Mouse (Mus musculus) midbrain, embryonic 15.5 days (tissue): ENCODE measurements around the gene Slc16a11. TPM values are rescaled to one million over a fixed set of nuclear protein-coding genes. Genes with fewer than 3 reads are reported as not detected.

Experiments
- ATAC-seq: fragments of 200-750 bp; cut with Nextera tagmentation; replicated peaks from 2 replicates; pipeline ENCODE4 v1.8.0; 2017; ENCODE audit warnings: moderate TSS enrichment
- H3K27ac ChIP-seq: fragments of 300-500 bp; sonication (generic); 2 replicates; pipeline ENCODE4 v1.5.1; 2015; ENCODE audit warnings: mild to moderate bottlenecking, inconsistent platforms
- H3K27me3 ChIP-seq: fragments of 300-500 bp; sonication (generic); replicated peaks from 2 replicates; pipeline ENCODE4 v1.6.1; 2015; ENCODE audit warnings: inconsistent platforms
- H3K36me3 ChIP-seq: fragments of 300-500 bp; sonication (generic); replicated peaks from 2 replicates; pipeline ENCODE4 v1.6.1; 2015; ENCODE audit warnings: inconsistent platforms
- H3K4me1 ChIP-seq: fragments of 300-500 bp; sonication (generic); 2 replicates; pipeline ENCODE4 v1.6.1; 2015; ENCODE audit warnings: inconsistent platforms
- H3K4me2 ChIP-seq: fragments of 300-500 bp; sonication (generic); 2 replicates; pipeline ENCODE4 v1.6.1; 2015; ENCODE audit warnings: inconsistent platforms, mild to moderate bottlenecking, moderate library complexity
- H3K4me3 ChIP-seq: fragments of 300-500 bp; sonication (generic); 2 replicates; pipeline ENCODE4 v1.5.1; 2015; ENCODE audit warnings: mild to moderate bottlenecking, inconsistent platforms
- H3K9ac ChIP-seq: fragments of 300-500 bp; sonication (generic); 2 replicates; pipeline ENCODE4 v1.6.1; 2015; ENCODE audit warnings: mild to moderate bottlenecking, inconsistent platforms
- H3K9me3 ChIP-seq: fragments of 300-500 bp; sonication (generic); 2 replicates; pipeline ENCODE4 v1.6.1; 2016; ENCODE audit warnings: inconsistent platforms
- WGBS: fragments of 180-500 bp; shearing (Covaris S2); methylation state at CpG from one replicate; pipeline ENCODE4 v1.1.7; 2015; ENCODE audit warnings: mixed read lengths; 5-methylcytosine and 5-hydroxymethylcytosine counted together
- polyA plus RNA-seq: library from polyadenylated mRNA; unstranded; fragments of >200 nt; fragmentation: Nextera tagmentation; extraction: Ambion mirVana; gene quantifications from 2 replicates; pipeline ENCODE4 v1.2.1, GENCODE M21; 2015

The Slc16a11 gene
- polyA plus RNA-seq, 1 experiment from 2014 or later: 6.4 TPM

DNA sequence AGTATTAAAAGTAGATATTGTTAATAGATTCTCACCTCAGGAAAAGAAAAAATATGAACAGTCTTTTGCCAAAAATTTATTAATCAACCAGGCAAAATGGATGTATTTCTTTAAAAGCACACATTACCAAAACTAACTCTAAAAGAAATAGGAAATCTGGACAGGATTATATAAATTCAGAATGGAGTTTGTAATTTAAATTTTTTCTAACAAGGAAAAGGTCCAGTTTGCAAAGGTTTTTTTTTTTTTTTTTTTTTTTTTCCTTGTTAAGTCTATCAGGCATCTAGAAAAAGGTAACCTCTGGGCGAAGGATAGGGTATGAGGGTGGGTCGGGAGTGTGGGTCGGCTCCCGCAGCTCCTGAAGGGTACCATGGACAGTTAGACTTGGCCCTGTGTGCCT is 32.1 kb upstream of the Slc16a11 start:
- no peaks in the 10 kb centered on the region for H3K27me3 ChIP-seq

GRCm38 (mm10) chr11:70185120-70185519 is 27.4 kb upstream of the Slc16a11 start:
- Histone ChIP-seq H3K4me1 (no peaks in the 10 kb centered on the region), H3K9ac (no peak overlapping the region), H3K27me3 (no peaks in the 10 kb centered on the region), H3K36me3 (no peaks in the 10 kb centered on the region), H3K4me3 (no peak overlapping the region), H3K4me2 (no peak overlapping the region), H3K27ac (no peak overlapping the region), H3K9me3 (no peaks in the 10 kb centered on the region)
- no peak for ATAC-seq
- WGBS: 87% methylated on average over 7 of the region's 7 CpGs

More for the DNA sequence above, 32.1 kb upstream of the Slc16a11 start:
- no peaks in the 10 kb centered on the region for H3K36me3 ChIP-seq
- no peak for ATAC-seq
- WGBS: 92% methylated on average over 4 of the region's 4 CpGs
- no peaks in the 10 kb centered on the region for H3K9me3 ChIP-seq
- no peak overlapping the region for H3K9ac ChIP-seq
- H3K27ac ChIP-seq: no peak overlapping the region
- no peak overlapping the region for H3K4me2 ChIP-seq
- H3K4me1 ChIP-seq: no peaks in the 10 kb centered on the region
- no peak overlapping the region for H3K4me3 ChIP-seq

- no peak for ATAC-seq
- Histone ChIP-seq H3K4me1 (no peaks in the 10 kb centered on the region), H3K27me3 (no peaks in the 10 kb centered on the region), H3K4me2 (no peak overlapping the region), H3K36me3 (no peaks in the 10 kb centered on the region), H3K4me3 (no peak overlapping the region), H3K27ac (no peak overlapping the region), H3K9ac (no peak overlapping the region), H3K9me3 (no peaks in the 10 kb centered on the region)
- WGBS: 88% methylated on average over 28 of the region's 28 CpGs
Observed at GRCm38 (mm10) chr11:70189319-70190134, 23.0 kb upstream of the Slc16a11 start.

- Histone ChIP-seq H3K27ac (no peak overlapping the region), H3K36me3 (no peaks in the 10 kb centered on the region), H3K9me3 (no peaks in the 10 kb centered on the region), H3K4me1 (no peaks in the 10 kb centered on the region), H3K9ac (no peak overlapping the region), H3K4me3 (no peak overlapping the region), H3K27me3 (no peaks in the 10 kb centered on the region), H3K4me2 (no peak overlapping the region)
- no peak for ATAC-seq
- WGBS: 85% methylated on average over 6 of the region's 6 CpGs
Observed at GRCm38 (mm10) chr11:70191188-70191587, 21.4 kb upstream of the Slc16a11 start.

GRCm38 (mm10) chr11:70192157-70192556 is 20.4 kb upstream of the Slc16a11 start:
- no peak for ATAC-seq
- 89% methylated on average over 4 of the region's 4 CpGs for WGBS
- Histone ChIP-seq H3K4me3 (no peak overlapping the region), H3K27ac (no peak overlapping the region), H3K27me3 (no peaks in the 10 kb centered on the region), H3K4me2 (no peak overlapping the region), H3K9ac (no peak overlapping the region), H3K36me3 (no peaks in the 10 kb centered on the region), H3K4me1 (no peaks in the 10 kb centered on the region), H3K9me3 (no peaks in the 10 kb centered on the region)

DNA sequence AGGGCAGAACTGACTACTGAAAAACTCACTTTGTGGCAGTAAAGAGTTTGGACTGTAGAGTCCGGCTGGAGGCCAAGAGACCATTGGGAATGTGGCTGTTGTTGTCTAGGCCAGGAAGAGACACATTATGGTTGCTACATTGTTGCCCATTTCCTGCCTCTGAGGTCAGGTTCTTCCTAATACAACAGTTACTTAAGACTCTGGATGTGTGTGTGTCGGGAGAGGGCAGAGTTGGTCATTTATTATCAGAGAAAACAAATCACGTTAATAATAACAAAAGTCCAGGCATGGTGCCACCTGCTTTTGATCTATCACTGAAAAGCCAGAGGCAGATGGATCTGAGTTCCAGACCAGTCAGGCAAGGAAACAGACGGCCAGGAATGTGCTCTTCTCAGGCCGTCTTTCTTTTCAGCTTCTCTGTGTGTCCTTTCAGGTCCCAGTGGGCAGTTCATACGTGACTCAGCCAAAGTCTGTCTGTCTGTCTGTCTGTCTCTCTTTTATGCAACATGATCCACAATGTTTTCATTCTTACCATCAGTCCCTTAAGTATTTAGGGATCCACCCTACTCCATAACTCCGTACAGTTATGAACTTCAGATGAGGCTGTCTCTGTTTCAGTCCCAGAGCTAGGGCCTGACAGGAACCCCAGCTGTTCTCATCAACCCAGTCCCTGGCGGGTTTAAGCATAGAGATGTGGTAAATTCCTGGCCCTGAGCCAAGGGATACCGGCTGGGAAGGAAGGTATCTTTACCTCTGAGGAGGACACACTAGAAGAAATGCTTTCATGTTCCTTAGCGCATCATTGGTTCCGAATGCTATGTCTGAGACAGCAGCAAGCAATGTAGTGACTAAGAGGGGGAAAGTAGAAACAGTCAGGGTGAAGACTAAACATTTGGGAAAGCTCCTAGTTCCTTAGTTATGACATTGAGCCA is 18.9 kb upstream of the Slc16a11 start:
- Histone ChIP-seq H3K4me1 (no peaks in the 10 kb centered on the region), H3K27ac (no peak overlapping the region), H3K4me3 (no peak overlapping the region), H3K9me3 (no peaks in the 10 kb centered on the region), H3K36me3 (no peaks in the 10 kb centered on the region), H3K4me2 (no peak overlapping the region), H3K27me3 (no peaks in the 10 kb centered on the region), H3K9ac (no peak overlapping the region)
- 62% methylated on average over 11 of the region's 11 CpGs for WGBS
- no peak for ATAC-seq

DNA sequence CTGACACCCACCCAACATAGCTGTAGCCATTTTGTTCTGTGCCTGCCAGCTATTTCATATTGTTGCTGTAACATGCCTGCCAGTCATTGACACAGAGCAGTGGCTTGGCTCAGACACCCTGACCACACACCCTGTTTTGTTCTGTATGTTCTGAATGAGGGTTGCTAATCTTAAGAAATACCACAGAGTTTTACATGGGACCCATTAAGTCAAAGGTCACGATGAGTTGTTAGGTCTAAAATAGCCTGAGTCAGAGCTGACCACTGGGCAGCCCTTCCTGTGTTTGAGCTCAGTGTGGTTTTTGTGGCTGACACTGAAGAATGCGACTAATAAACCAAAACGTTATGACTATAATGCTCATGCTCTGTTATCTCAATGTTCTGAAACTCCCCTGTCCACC is 14.2 kb upstream of the Slc16a11 start:
- Histone ChIP-seq H3K27ac (no peak overlapping the region), H3K36me3 (no peaks in the 10 kb centered on the region), H3K9me3 (no peaks in the 10 kb centered on the region), H3K9ac (no peak overlapping the region), H3K4me2 (no peak overlapping the region), H3K4me1 (no peaks in the 10 kb centered on the region), H3K27me3 (no peaks in the 10 kb centered on the region), H3K4me3 (no peak overlapping the region)
- no peak for ATAC-seq
- 90% methylated on average over 3 of the region's 3 CpGs for WGBS

- no peak for ATAC-seq
- 83% methylated on average over 8 of the region's 8 CpGs for WGBS
- H3K36me3 ChIP-seq: no peaks in the 10 kb centered on the region
Observed at GRCm38 (mm10) chr11:70199107-70199506, 13.4 kb upstream of the Slc16a11 start.

GRCm38 (mm10) chr11:70200036-70200608 is 12.4 kb upstream of the Slc16a11 start:
- no peaks in the 10 kb centered on the region for H3K9me3 ChIP-seq
- H3K4me1 ChIP-seq: no peaks in the 10 kb centered on the region
- no peaks in the 10 kb centered on the region for H3K36me3 ChIP-seq
- no peak for ATAC-seq
- H3K4me2 ChIP-seq: no peak overlapping the region
- no peak overlapping the region for H3K27ac ChIP-seq
- WGBS: 91% methylated on average over 5 of the region's 5 CpGs
- no peak overlapping the region for H3K9ac ChIP-seq
- no peaks in the 10 kb centered on the region for H3K27me3 ChIP-seq
- H3K4me3 ChIP-seq: no peak overlapping the region

More at GRCm38 (mm10) chr11:70199107-70199506, 13.4 kb upstream of the Slc16a11 start:
- Histone ChIP-seq H3K9me3 (no peaks in the 10 kb centered on the region), H3K4me3 (no peak overlapping the region), H3K27ac (no peak overlapping the region), H3K9ac (no peak overlapping the region), H3K27me3 (no peaks in the 10 kb centered on the region), H3K4me1 (no peaks in the 10 kb centered on the region), H3K4me2 (no peak overlapping the region)

- Histone ChIP-seq H3K27ac (no peak overlapping the region), H3K9ac (no peak overlapping the region), H3K9me3 (no peaks in the 10 kb centered on the region), H3K36me3 (no peaks in the 10 kb centered on the region), H3K4me1 (no peaks in the 10 kb centered on the region), H3K27me3 (no peaks in the 10 kb centered on the region), H3K4me2 (no peak overlapping the region), H3K4me3 (no peak overlapping the region)
- ATAC-seq: no peak
- 43% methylated on average over 5 of the region's 5 CpGs for WGBS
Observed at GRCm38 (mm10) chr11:70201691-70202090, 10.9 kb upstream of the Slc16a11 start.

DNA sequence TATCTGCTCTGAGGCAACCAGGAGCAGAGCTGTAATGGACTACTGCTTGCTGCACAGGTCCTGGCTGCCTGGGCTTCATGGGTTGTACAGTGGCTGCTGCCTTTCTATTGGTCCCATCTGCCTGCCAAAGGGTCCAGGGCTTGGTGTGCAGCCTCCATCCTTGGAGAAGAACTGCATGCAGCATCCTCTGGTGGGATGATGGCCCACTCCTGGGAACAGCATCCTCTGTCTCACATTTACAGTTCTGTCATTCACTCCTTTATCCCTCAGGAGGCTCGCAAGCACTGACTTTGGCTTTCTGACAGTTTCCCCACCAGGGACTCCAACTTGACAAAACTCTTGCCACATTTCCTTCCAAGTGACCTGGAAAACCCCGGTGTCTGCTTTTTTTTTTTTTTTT is 5.8 kb upstream of the Slc16a11 start:
- Histone ChIP-seq H3K4me3 (no peak overlapping the region), H3K27ac (no peak overlapping the region), H3K9me3 (no peaks in the 10 kb centered on the region), H3K4me1 (no peaks in the 10 kb centered on the region), H3K36me3 (no peaks in the 10 kb centered on the region), H3K9ac (no peak overlapping the region), H3K4me2 (no peak overlapping the region), H3K27me3 (no peaks in the 10 kb centered on the region)
- ATAC-seq: no peak
- WGBS: 90% methylated on average over 2 of the region's 2 CpGs

- H3K4me3 ChIP-seq: no peak overlapping the region
- H3K36me3 ChIP-seq: no peaks in the 10 kb centered on the region
- H3K9ac ChIP-seq: no peak overlapping the region
- H3K4me1 ChIP-seq: no peaks in the 10 kb centered on the region
- H3K4me2 ChIP-seq: no peak overlapping the region
- H3K27ac ChIP-seq: no peak overlapping the region
- H3K9me3 ChIP-seq: no peaks in the 10 kb centered on the region
- no peak for ATAC-seq
- H3K27me3 ChIP-seq: peaks cover under 1% of the 10 kb centered on the region
- 87% methylated on average over 7 of the region's 7 CpGs for WGBS
Observed at GRCm38 (mm10) chr11:70207283-70207682, 5.3 kb upstream of the Slc16a11 start.
